Mouse (Mus musculus) skeletal muscle tissue, adult 2 months (tissue): ENCODE data around the gene Hist1h2bc.
"Not testable (repeated sequence)": the region's sequence is repeated elsewhere in the genome, so short reads cannot be mapped to it uniquely, and the experiment has no call there.

Experiments
- DNase-seq: peaks from one replicate; pipeline ENCODE4 v3.0.0-alpha.2; 2012; ENCODE audit warnings: low read depth, low spot score

Hist1h2bc gene

GRCm38 (mm10) chr13:23683755-23684281, at the start of gene Hist1h2bc, which contains the start of gene Hist1h2ac:
Hist1h2bc (plus strand) TSS chr13:23684199.
Hist1h2ac (minus strand) TSS chr13:23683948.
- peak; percentile 97 for DNase-seq

GRCm38 (mm10) chr13:23659636-23660366, 24.2 kb upstream of the Hist1h2bc start:
- DNase-seq: no peak

GRCm38 (mm10) chr13:23662536-23662935, 21.5 kb upstream of the Hist1h2bc start:
- DNase-seq: no peak

GRCm38 (mm10) chr13:23681990-23682582, 1.9 kb upstream of the Hist1h2bc start:
- no peak for DNase-seq

GRCm38 (mm10) chr13:23682623-23682946, 1.4 kb upstream of the Hist1h2bc start:
- no peak for DNase-seq

GRCm38 (mm10) chr13:23682947-23683754, 848 bp upstream of the Hist1h2bc start:
- DNase-seq: not testable (repeated sequence)

GRCm38 (mm10) chr13:23684295-23684945, 421 bp downstream of the Hist1h2bc start:
- peak; percentile 76 for DNase-seq

- DNase-seq: no peak
Observed at GRCm38 (mm10) chr13:23685121-23685861, 1.3 kb downstream of the Hist1h2bc start.

- DNase-seq: no peak
Observed at GRCm38 (mm10) chr13:23685966-23686365, 2.0 kb downstream of the Hist1h2bc start.

- no peak for DNase-seq
Observed at GRCm38 (mm10) chr13:23687181-23687580, 3.2 kb downstream of the Hist1h2bc start.

- no peak for DNase-seq
Observed at GRCm38 (mm10) chr13:23687907-23688306, 3.9 kb downstream of the Hist1h2bc start.

GRCm38 (mm10) chr13:23688956-23689355, 5.0 kb downstream of the Hist1h2bc start:
- no peak for DNase-seq

GRCm38 (mm10) chr13:23689459-23689858, 5.5 kb downstream of the Hist1h2bc start:
- no peak for DNase-seq

GRCm38 (mm10) chr13:23693856-23694440, 9.9 kb downstream of the Hist1h2bc start:
- DNase-seq: no peak

GRCm38 (mm10) chr13:23694956-23695355, 11.0 kb downstream of the Hist1h2bc start:
- no peak for DNase-seq

- DNase-seq: no peak
Observed at GRCm38 (mm10) chr13:23695514-23695913, 11.5 kb downstream of the Hist1h2bc start, which contains the start of gene Hist1h1t. Hist1h1t (plus strand) TSS chr13:23695814.

- no peak for DNase-seq
Observed at GRCm38 (mm10) chr13:23696061-23696474, 12.1 kb downstream of the Hist1h2bc start.

- peak; percentile 52 for DNase-seq
Observed at GRCm38 (mm10) chr13:23697491-23698299, 13.7 kb downstream of the Hist1h2bc start.

GRCm38 (mm10) chr13:23698300-23698693, 14.3 kb downstream of the Hist1h2bc start, which contains the start of gene Hist1h4c:
Hist1h4c (minus strand) TSS chr13:23698454.
- DNase-seq: peak; percentile 99
